Comparison of ENCODE assay signal across 15 mouse cellular contexts in the genomic region with DNA sequence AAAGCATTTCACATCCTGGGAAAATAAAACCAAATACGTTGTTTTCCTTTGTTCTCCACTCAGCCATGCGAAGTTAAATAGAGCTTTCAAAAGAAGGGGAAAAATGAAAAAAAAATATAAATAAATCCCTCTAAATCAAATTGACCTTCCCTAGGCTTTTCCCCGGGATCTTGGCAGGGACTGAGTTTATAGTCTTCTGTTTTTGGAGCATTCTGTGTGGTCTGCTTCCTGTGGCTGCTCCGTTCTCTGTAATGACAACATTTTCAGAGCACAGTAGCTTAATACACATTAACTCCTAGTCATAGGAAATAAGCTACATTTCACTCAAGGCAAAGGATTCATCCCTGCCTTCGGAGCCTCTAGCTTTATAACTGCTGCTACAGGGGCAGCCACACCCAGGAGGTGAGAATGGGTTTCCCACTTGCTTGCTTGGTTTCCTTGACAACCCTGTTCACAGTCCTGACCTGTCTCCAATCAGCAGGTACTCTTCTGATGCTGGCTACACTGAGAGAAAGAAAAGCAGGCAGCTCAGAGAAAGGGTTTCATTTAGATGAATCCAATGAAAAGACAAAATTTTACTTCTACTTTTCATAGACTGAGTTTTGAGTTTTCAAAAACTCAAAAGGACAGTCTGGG. TPM values are rescaled to one million over a fixed set of nuclear protein-coding genes. Genes with fewer than 3 reads are reported as not detected.
DNase-seq lines count a peak whose midpoint lies in the region; ATAC-seq lines count a peak whose summit lies in the region.
"Had no signal": no experiment of that assay in that cellular context is flagged by ENCODE, and none has a peak within 500 bp of the region (broad histone marks: within the 10 kb centered on the region; RNA-seq: fewer than 3 reads in every experiment).

No protein-coding gene starts in this region.

- no peaks in the 10 kb centered on the region for H3K36me3 ChIP-seq in kidney, embryonic 16.5 days (ENCODE audit: insufficient read depth, low read length)
- H3K36me3 ChIP-seq in embryonic facial prominence, embryonic 10.5 days (replicated peaks), result no peaks in the 10 kb centered on the region
- no peaks in the 10 kb centered on the region for H3K36me3 ChIP-seq in limb, embryonic 10.5 days
- H3K36me3 ChIP-seq: heart, embryonic 12.5 days; hindbrain, embryonic 10.5 days; liver, embryonic 12.5 days had no signal

- DNase-seq in kidney, adult 11 months, result no peak
- DNase-seq in ZHBTc4 (ENCODE audit: low read depth, low spot score), result peak; percentile 16
- no peak for DNase-seq in embryonic facial prominence, embryonic 10.5 days (ENCODE audit: low spot score)
- DNase-seq in limb, embryonic 10.5 days (ENCODE audit: low spot score), result no peak
- no peak for DNase-seq in embryo, embryonic 10 days (ENCODE audit: low spot score)
- no peak for DNase-seq in Muller cell, postnatal 12 days (ENCODE audit: inconsistent ontology term)
- DNase-seq: adrenal gland, postnatal 36 days; cerebellum, adult 11-12 months; gastrocnemius, postnatal 14 days had no signal

- H3K4me3 ChIP-seq in kidney, embryonic 16.5 days (ENCODE audit: low read length), result no peak overlapping the region
- H3K4me3 ChIP-seq in embryonic facial prominence, embryonic 10.5 days, result no peak overlapping the region
- H3K4me3 ChIP-seq in limb, embryonic 10.5 days, result no peak overlapping the region
- H3K4me3 ChIP-seq: heart, embryonic 12.5 days; hindbrain, embryonic 10.5 days; liver, embryonic 12.5 days had no signal

- WGBS in kidney, embryonic 16.5 days, result 14% methylated on average over 5 of the region's 5 CpGs
- 64% methylated on average over 5 of the region's 5 CpGs for WGBS in embryonic facial prominence, embryonic 10.5 days
- 53% methylated on average over 5 of the region's 5 CpGs for WGBS in limb, embryonic 10.5 days

- no peak overlapping the region for H3K4me2 ChIP-seq in kidney, embryonic 16.5 days (replicated peaks; ENCODE audit: low read depth, low read length)
- H3K4me2 ChIP-seq: heart, embryonic 12.5 days; liver, embryonic 12.5 days had no signal

- H3K27me3 ChIP-seq in kidney, embryonic 16.5 days (ENCODE audit: insufficient read depth, low read length), result no peaks in the 10 kb centered on the region
- H3K27me3 ChIP-seq in embryonic facial prominence, embryonic 10.5 days (replicated peaks; ENCODE audit: low read depth, poor library complexity, severe bottlenecking), result no peaks in the 10 kb centered on the region
- H3K27me3 ChIP-seq in limb, embryonic 10.5 days (ENCODE audit: low read depth, poor library complexity, severe bottlenecking), result no peaks in the 10 kb centered on the region
- H3K27me3 ChIP-seq: CH12.LX; heart, embryonic 12.5 days; liver, embryonic 12.5 days had no signal

- no peaks in the 10 kb centered on the region for H3K9me3 ChIP-seq in kidney, embryonic 16.5 days (ENCODE audit: low read length)
- H3K9me3 ChIP-seq in embryonic facial prominence, embryonic 10.5 days, result no peaks in the 10 kb centered on the region
- no peaks in the 10 kb centered on the region for H3K9me3 ChIP-seq in limb, embryonic 10.5 days (replicated peaks)
- H3K9me3 ChIP-seq: hindbrain, embryonic 10.5 days; liver, embryonic 12.5 days had no signal

- H3K4me1 ChIP-seq in kidney, embryonic 16.5 days (ENCODE audit: insufficient read depth, low read length), result peaks cover 6% of the 10 kb centered on the region; the same call in 1 of the 2 replicates
- peaks cover 18% of the 10 kb centered on the region for H3K4me1 ChIP-seq in embryonic facial prominence, embryonic 10.5 days
- peaks cover 14% of the 10 kb centered on the region for H3K4me1 ChIP-seq in limb, embryonic 10.5 days
- H3K4me1 ChIP-seq: heart, embryonic 12.5 days; liver, embryonic 12.5 days had no signal

- peak overlapping the region; percentile 64; the same call in 1 of the 2 replicates for H3K27ac ChIP-seq in kidney, embryonic 16.5 days (ENCODE audit: low read length)
- H3K27ac ChIP-seq in embryonic facial prominence, embryonic 10.5 days (replicated peaks), result 0 out of 2 replicates have a peak overlapping the region, but pooled peaks have one; percentile 10
- 0 out of 2 replicates have a peak overlapping the region, but pooled peaks have one; percentile 19 for H3K27ac ChIP-seq in limb, embryonic 10.5 days
- H3K27ac ChIP-seq: hindbrain, embryonic 10.5 days; liver, embryonic 12.5 days; macrophage had no signal

- peak; percentile 61; the same call in 1 of the 2 replicates for ATAC-seq in kidney, embryonic 16.5 days (ENCODE audit: low FRiP score, low TSS enrichment)
- ATAC-seq: liver, embryonic 12.5 days had no signal

- H3K9ac ChIP-seq in kidney, embryonic 16.5 days (replicated peaks; ENCODE audit: low read length), result no peak overlapping the region
- H3K9ac ChIP-seq: heart, embryonic 12.5 days; liver, embryonic 12.5 days had no signal

RNA-seq across cellular contexts. Expression of a gene that starts 51.9 kb away (rescaled TPM):
- polyA plus RNA-seq in kidney, embryonic 16.5 days (2015; fragmentation: Nextera tagmentation; extraction: Ambion mirVana), result 13.1 and 14.4 TPM in 2 replicates
- polyA plus RNA-seq in embryonic facial prominence, embryonic 10.5 days (2016; fragmentation: Nextera tagmentation; extraction: Ambion mirVana), result 5.7 and 12.1 TPM in 2 replicates
- polyA plus RNA-seq in limb, embryonic 10.5 days (2016; fragmentation: Nextera tagmentation; extraction: Ambion mirVana), result 4.0 and 6.8 TPM in 2 replicates

Comparison
In these comparisons a context has a peak if more than half of its experiments do, and no peak if none do; other contexts are left out.
1. H3K27ac ChIP-seq: peak in every context shown above with its lines; median percentile 64 in kidney, embryonic 16.5 days; 19 in limb, embryonic 10.5 days; 10 in embryonic facial prominence, embryonic 10.5 days.